Mouse (Mus musculus): ENCODE data around the gene Snx29.

GRCm38 (mm10) chr16:11469491-11469890 is 146.8 kb downstream of the Snx29 start:
- TF ChIP-seq EP300 (IDR thresholded peaks at IDR 0.05) (no peak), CTCF (IDR thresholded peaks at IDR 0.05) (no peak)
